29 mouse cellular contexts compared by ENCODE assay signal in genomic region chr12:111584401-111584800, GRCm38 (mm10).
"Had no signal": no experiment of that assay in that cellular context is flagged by ENCODE, and none has a peak within 500 bp of the region (broad histone marks: within the 10 kb centered on the region; RNA-seq: fewer than 3 reads in every experiment).

No protein-coding gene starts in this region.

- H3K27me3 ChIP-seq: limb, embryonic 12.5 days; limb, embryonic 13.5 days; limb, embryonic 15.5 days; liver, embryonic 12.5 days; liver, embryonic 13.5 days; liver, embryonic 15.5 days; lung, embryonic 15.5 days; megakaryocyte, embryonic 14.5 days; midbrain, embryonic 12.5 days; midbrain, embryonic 13.5 days; midbrain, embryonic 15.5 days had no signal

- H3K9ac ChIP-seq: limb, embryonic 12.5 days; limb, embryonic 13.5 days; limb, embryonic 15.5 days; liver, embryonic 12.5 days; liver, embryonic 13.5 days; liver, embryonic 14.5 days; liver, embryonic 15.5 days; liver, postnatal 0 days; lung, embryonic 14.5 days; lung, embryonic 15.5 days; midbrain, embryonic 12.5 days; midbrain, embryonic 13.5 days; midbrain, embryonic 15.5 days had no signal

- H3K36me3 ChIP-seq: limb, embryonic 13.5 days; limb, embryonic 15.5 days; liver, embryonic 12.5 days; lung, embryonic 15.5 days; midbrain, embryonic 15.5 days had no signal

- H3K4me2 ChIP-seq: limb, embryonic 12.5 days; limb, embryonic 13.5 days; limb, embryonic 15.5 days; liver, embryonic 11.5 days; liver, embryonic 12.5 days; liver, embryonic 13.5 days; liver, embryonic 15.5 days; lung, embryonic 14.5 days; lung, embryonic 15.5 days; midbrain, embryonic 11.5 days; midbrain, embryonic 12.5 days; midbrain, embryonic 13.5 days; midbrain, embryonic 15.5 days had no signal

- H3K4me3 ChIP-seq: limb, embryonic 10.5 days; limb, embryonic 12.5 days; limb, embryonic 13.5 days; limb, embryonic 15.5 days; liver, embryonic 12.5 days; liver, embryonic 13.5 days; liver, embryonic 15.5 days; lung, embryonic 15.5 days; midbrain, embryonic 10.5 days; midbrain, embryonic 12.5 days; midbrain, embryonic 13.5 days; midbrain, embryonic 15.5 days; myocyte had no signal

- H3K4me1 ChIP-seq: limb, embryonic 10.5 days; limb, embryonic 12.5 days; limb, embryonic 13.5 days; limb, embryonic 15.5 days; lung, embryonic 15.5 days had no signal

- H3K27ac ChIP-seq: limb, embryonic 10.5 days; limb, embryonic 12.5 days; limb, embryonic 13.5 days; limb, embryonic 15.5 days; liver, embryonic 12.5 days; liver, embryonic 13.5 days; liver, embryonic 14.5 days; liver, embryonic 15.5 days; lung, embryonic 15.5 days; macrophage; midbrain, embryonic 10.5 days; midbrain, embryonic 12.5 days; midbrain, embryonic 13.5 days; midbrain, embryonic 15.5 days had no signal

- DNase-seq: left cerebral cortex, postnatal 4 days; liver; liver, embryonic 13.5 days; liver, postnatal 0 days; lung, adult 18-20 months; lung, adult 2 months; lung, embryonic 14.5 days; lung, postnatal 10 days; lung, postnatal 14 days; lung, postnatal 36 days; lung, postnatal 4 days; midbrain, embryonic 14.5 days had no signal

- H3K9me3 ChIP-seq: limb, embryonic 10.5 days; limb, embryonic 12.5 days; limb, embryonic 13.5 days; limb, embryonic 15.5 days; liver, embryonic 12.5 days; liver, embryonic 13.5 days; liver, embryonic 15.5 days; lung, embryonic 15.5 days; megakaryocyte, embryonic 14.5 days; midbrain, embryonic 10.5 days; midbrain, embryonic 12.5 days; midbrain, embryonic 13.5 days; midbrain, embryonic 15.5 days had no signal
